Mouse (Mus musculus): Measurements from ENCODE around the gene Parp9. TPM values are rescaled to one million over a fixed set of nuclear protein-coding genes. Genes with fewer than 3 reads are reported as not detected.
"Not testable (repeated sequence)": the region's sequence is repeated elsewhere in the genome, so short reads cannot be mapped to it uniquely, and the experiment has no call there.

Gene Parp9
- 4.5 and 4.8 TPM in 2 replicates for polyA plus RNA-seq (2015; fragmentation: Nextera tagmentation; extraction: Ambion mirVana)

- 1% methylated on average over 52 of the region's 52 CpGs for WGBS
- Histone ChIP-seq H3K4me1 (peaks cover 7% of the 10 kb centered on the region), H3K27me3 (no peaks in the 10 kb centered on the region), H3K4me2 (replicated peaks) (peak within 1 kb of the TSS; percentile 83), H3K9ac (peak within 1 kb of the TSS; percentile 76), H3K36me3 (no peaks in the 10 kb centered on the region), H3K9me3 (no peaks in the 10 kb centered on the region), H3K4me3 (peak within 1 kb of the TSS; percentile 55), H3K27ac (no peak within 1 kb of the TSS)
- ATAC-seq (ENCODE audit: low FRiP score, low read depth), result peak; percentile 37
These were observed at the start of gene Parp9, which contains the start of gene Dtx3l for GRCm38 (mm10) chr16:35938211-35939151. Gene Parp9, plus strand, starts transcription at chr16:35938470. Gene Dtx3l, minus strand, starts transcription at chr16:35939151.

DNA sequence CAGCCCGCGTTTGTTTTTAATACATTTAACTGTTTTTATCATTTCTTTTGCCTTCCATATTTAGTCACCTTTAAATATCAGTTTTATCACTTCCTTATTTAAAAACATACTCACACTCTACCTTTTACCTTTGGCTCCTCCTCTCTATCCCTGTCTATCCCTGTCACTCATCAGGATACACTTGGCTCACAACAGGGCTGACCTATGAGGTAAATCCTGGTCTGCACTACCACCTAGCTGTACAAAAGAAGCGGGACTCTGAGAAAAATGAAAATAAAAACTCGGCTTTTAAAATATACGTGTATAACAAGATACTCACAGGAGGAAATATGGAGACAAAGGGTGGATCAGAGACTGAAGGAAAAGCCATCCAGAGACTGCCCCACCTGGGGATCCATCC lies 49.4 kb upstream of the Parp9 start:
- no peak for ATAC-seq (ENCODE audit: low FRiP score, low read depth)
- H3K4me2 ChIP-seq (replicated peaks), result no peak overlapping the region
- no peak overlapping the region for H3K27ac ChIP-seq
- WGBS, result 88% methylated on average over 5 of the region's 5 CpGs
- H3K4me1 ChIP-seq, result no peaks in the 10 kb centered on the region
- no peaks in the 10 kb centered on the region for H3K9me3 ChIP-seq
- no peaks in the 10 kb centered on the region for H3K36me3 ChIP-seq
- no peaks in the 10 kb centered on the region for H3K27me3 ChIP-seq
- no peak overlapping the region for H3K4me3 ChIP-seq
- H3K9ac ChIP-seq, result no peak overlapping the region

GRCm38 (mm10) chr16:35890645-35891044 lies 47.6 kb upstream of the Parp9 start:
- no peaks in the 10 kb centered on the region for H3K4me1 ChIP-seq
- no peak overlapping the region for H3K9ac ChIP-seq
- H3K4me3 ChIP-seq, result no peak overlapping the region
- H3K4me2 ChIP-seq (replicated peaks), result no peak overlapping the region
- H3K9me3 ChIP-seq, result no peaks in the 10 kb centered on the region
- H3K27ac ChIP-seq, result no peak overlapping the region
- no peaks in the 10 kb centered on the region for H3K36me3 ChIP-seq
- 67% methylated on average over 3 of the region's 3 CpGs for WGBS
- no peak for ATAC-seq (ENCODE audit: low FRiP score, low read depth)
- H3K27me3 ChIP-seq, result no peaks in the 10 kb centered on the region

DNA sequence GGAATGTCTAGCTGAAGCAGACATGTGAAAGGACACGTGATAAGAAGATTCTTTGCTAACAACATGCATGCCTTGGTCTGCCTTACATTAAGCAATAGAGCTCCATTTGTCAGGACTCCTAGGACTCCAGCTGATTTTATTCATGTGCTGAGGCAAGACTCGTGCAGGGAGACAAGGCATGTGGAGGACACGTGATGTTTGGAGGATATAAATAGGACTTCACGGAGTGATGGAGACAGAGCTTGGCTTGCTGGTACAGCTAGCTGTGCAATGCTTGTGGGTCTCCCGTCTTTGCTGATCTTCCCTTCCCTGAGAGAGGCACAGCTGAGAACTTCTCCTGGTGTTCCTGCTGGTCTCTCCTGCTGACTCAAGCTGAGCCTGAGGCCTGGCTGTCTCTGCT lies 46.7 kb upstream of the Parp9 start:
- 75% methylated on average over 5 of the region's 5 CpGs for WGBS
- H3K4me2 ChIP-seq (replicated peaks); H3K27ac ChIP-seq; H3K9me3 ChIP-seq; H3K27me3 ChIP-seq; H3K4me3 ChIP-seq; H3K36me3 ChIP-seq; H3K9ac ChIP-seq; ATAC-seq (ENCODE audit: low FRiP score, low read depth); H3K4me1 ChIP-seq: not testable (repeated sequence)

DNA sequence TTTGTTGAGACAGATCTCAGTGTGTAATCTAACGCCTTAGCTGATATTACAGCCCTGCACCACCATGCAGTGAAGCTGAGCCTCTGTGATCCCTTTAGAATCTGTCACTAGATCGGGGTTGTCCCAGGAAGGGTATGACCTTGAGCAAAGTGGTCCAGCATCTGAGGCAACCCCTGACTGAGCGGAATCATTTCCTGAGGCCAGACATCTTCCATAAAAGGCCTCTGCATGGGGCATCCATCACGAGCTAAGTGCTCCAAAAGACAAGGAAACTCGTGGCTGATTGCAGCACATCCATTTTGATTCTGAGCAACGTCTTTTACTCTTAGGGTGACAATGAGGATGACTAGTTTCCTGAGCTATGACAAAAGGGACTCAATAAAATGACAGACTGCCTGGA lies 43.3 kb upstream of the Parp9 start:
- Histone ChIP-seq H3K4me1 (no peaks in the 10 kb centered on the region), H3K27ac (no peak overlapping the region), H3K36me3 (no peaks in the 10 kb centered on the region), H3K9ac (no peak overlapping the region), H3K27me3 (no peaks in the 10 kb centered on the region), H3K4me2 (replicated peaks) (no peak overlapping the region), H3K9me3 (no peaks in the 10 kb centered on the region), H3K4me3 (no peak overlapping the region)
- ATAC-seq (ENCODE audit: low FRiP score, low read depth), result no peak
- WGBS, result 49% methylated on average over 6 of the region's 6 CpGs

- Histone ChIP-seq H3K4me3 (no peak overlapping the region), H3K4me1 (no peaks in the 10 kb centered on the region), H3K36me3 (no peaks in the 10 kb centered on the region), H3K9me3 (no peaks in the 10 kb centered on the region), H3K27ac (no peak overlapping the region), H3K27me3 (no peaks in the 10 kb centered on the region), H3K4me2 (replicated peaks) (no peak overlapping the region), H3K9ac (no peak overlapping the region)
- WGBS, result 83% methylated on average over 3 of the region's 3 CpGs
- no peak for ATAC-seq (ENCODE audit: low FRiP score, low read depth)
These were observed 37.7 kb upstream of the Parp9 start for GRCm38 (mm10) chr16:35900541-35900940.

- WGBS, result 88% methylated on average over 6 of the region's 6 CpGs
- ATAC-seq (ENCODE audit: low FRiP score, low read depth), result no peak
- no peaks in the 10 kb centered on the region for H3K4me1 ChIP-seq
- no peak overlapping the region for H3K9ac ChIP-seq
- H3K27me3 ChIP-seq, result no peaks in the 10 kb centered on the region
- no peaks in the 10 kb centered on the region for H3K9me3 ChIP-seq
- no peak overlapping the region for H3K4me2 ChIP-seq (replicated peaks)
- H3K27ac ChIP-seq, result no peak overlapping the region
- H3K4me3 ChIP-seq, result no peak overlapping the region
- H3K36me3 ChIP-seq, result no peaks in the 10 kb centered on the region
These were observed 35.1 kb upstream of the Parp9 start for GRCm38 (mm10) chr16:35903014-35903640.

DNA sequence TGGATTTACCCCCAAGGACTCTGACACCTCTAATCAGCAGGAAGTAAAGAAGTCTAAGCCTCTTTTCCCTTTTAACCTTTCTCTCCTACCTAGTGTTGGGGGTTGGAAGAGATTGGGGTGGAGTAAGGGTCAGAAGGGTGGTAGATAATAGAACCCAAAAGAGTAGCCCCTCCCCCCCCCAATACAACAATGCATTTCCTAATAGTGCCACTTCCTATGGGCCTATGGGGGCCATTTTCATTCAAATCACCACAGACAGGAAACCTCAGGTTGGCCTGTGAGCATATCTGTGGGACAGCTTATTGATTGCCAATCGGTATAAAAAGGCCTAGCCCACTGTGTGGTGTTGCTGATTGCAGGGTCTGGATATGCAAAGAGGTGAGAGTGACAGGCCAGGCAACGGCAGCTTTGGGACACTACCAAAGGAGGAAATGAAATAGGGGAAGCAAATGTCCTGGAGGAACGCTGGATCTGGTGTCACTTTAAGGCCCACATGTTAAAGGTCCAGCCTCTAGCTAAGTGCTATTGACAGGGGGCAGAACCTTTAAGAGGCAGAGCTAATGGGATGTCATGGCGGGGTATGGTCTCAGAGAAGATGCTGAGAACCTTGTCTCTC lies 34.0 kb upstream of the Parp9 start:
- no peak overlapping the region for H3K4me2 ChIP-seq (replicated peaks)
- no peaks in the 10 kb centered on the region for H3K9me3 ChIP-seq
- no peak overlapping the region for H3K9ac ChIP-seq
- no peaks in the 10 kb centered on the region for H3K27me3 ChIP-seq
- no peak overlapping the region for H3K4me3 ChIP-seq
- no peak for ATAC-seq (ENCODE audit: low FRiP score, low read depth)
- no peaks in the 10 kb centered on the region for H3K36me3 ChIP-seq
- 69% methylated on average over 4 of the region's 4 CpGs for WGBS
- no peak overlapping the region for H3K27ac ChIP-seq
- no peaks in the 10 kb centered on the region for H3K4me1 ChIP-seq

- Histone ChIP-seq H3K9me3 (no peaks in the 10 kb centered on the region), H3K4me2 (replicated peaks) (no peak overlapping the region), H3K36me3 (no peaks in the 10 kb centered on the region), H3K4me3 (no peak overlapping the region), H3K9ac (no peak overlapping the region), H3K27ac (no peak overlapping the region), H3K27me3 (no peaks in the 10 kb centered on the region), H3K4me1 (no peaks in the 10 kb centered on the region)
- ATAC-seq (ENCODE audit: low FRiP score, low read depth), result no peak
- 48% methylated on average over 3 of the region's 3 CpGs for WGBS
These were observed 32.9 kb upstream of the Parp9 start for GRCm38 (mm10) chr16:35905355-35905754.

GRCm38 (mm10) chr16:35905819-35906485 lies 32.3 kb upstream of the Parp9 start:
- H3K4me3 ChIP-seq, result no peak overlapping the region
- H3K27me3 ChIP-seq, result no peaks in the 10 kb centered on the region
- ATAC-seq (ENCODE audit: low FRiP score, low read depth), result no peak
- H3K4me2 ChIP-seq (replicated peaks), result no peak overlapping the region
- no peak overlapping the region for H3K27ac ChIP-seq
- H3K4me1 ChIP-seq, result no peaks in the 10 kb centered on the region
- no peaks in the 10 kb centered on the region for H3K9me3 ChIP-seq
- WGBS, result 68% methylated on average over 6 of the region's 6 CpGs
- no peak overlapping the region for H3K9ac ChIP-seq
- no peaks in the 10 kb centered on the region for H3K36me3 ChIP-seq

- ATAC-seq (ENCODE audit: low FRiP score, low read depth), result no peak
- H3K4me1 ChIP-seq, result no peaks in the 10 kb centered on the region
- H3K9me3 ChIP-seq, result no peaks in the 10 kb centered on the region
- H3K9ac ChIP-seq, result no peak overlapping the region
- no peak overlapping the region for H3K4me2 ChIP-seq (replicated peaks)
- no peaks in the 10 kb centered on the region for H3K27me3 ChIP-seq
- no peaks in the 10 kb centered on the region for H3K36me3 ChIP-seq
- no peak overlapping the region for H3K27ac ChIP-seq
- H3K4me3 ChIP-seq, result no peak overlapping the region
- WGBS, result 85% methylated on average over 7 of the region's 7 CpGs
These were observed 31.4 kb upstream of the Parp9 start for GRCm38 (mm10) chr16:35906887-35907286.
